Mouse (Mus musculus): ENCODE results near the gene Ovca2. TPM values are rescaled to one million over a fixed set of nuclear protein-coding genes. Genes with fewer than 3 reads are reported as not detected.

The Ovca2 gene
- polyA plus RNA-seq, 1 experiment from 2014 or later, result 21.4 TPM

DNA sequence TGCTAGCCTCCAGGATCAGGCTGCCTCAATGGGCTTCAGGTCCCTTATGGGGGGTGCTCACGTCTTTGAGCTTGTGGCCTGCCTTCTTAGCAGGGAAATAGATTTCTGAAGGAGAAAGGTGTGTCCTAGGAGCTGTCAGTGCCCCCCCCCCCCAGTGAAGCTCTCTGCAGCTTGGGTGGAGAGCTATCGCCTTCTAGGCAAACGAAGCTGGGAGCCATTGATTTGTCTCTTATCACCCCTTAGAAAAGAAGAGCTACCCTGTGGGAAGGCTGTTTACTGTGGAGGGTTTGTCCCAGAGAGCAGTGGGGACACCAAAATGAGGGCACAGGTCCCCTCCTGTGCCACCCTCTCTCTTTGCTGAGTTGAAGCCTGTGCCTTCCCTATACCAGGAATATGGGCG, 31.5 kb upstream of the Ovca2 start:
- WGBS, result 67% methylated on average over 4 of the region's 4 CpGs
- H3K4me3 ChIP-seq (replicated peaks), result no peak overlapping the region
- H3K9ac ChIP-seq, result no peak overlapping the region
- H3K36me3 ChIP-seq, result no peaks in the 10 kb centered on the region
- H3K9me3 ChIP-seq, result no peaks in the 10 kb centered on the region
- peaks cover 31% of the 10 kb centered on the region for H3K4me1 ChIP-seq (replicated peaks)
- H3K27me3 ChIP-seq (replicated peaks), result no peaks in the 10 kb centered on the region
- no peak overlapping the region for H3K27ac ChIP-seq
- ATAC-seq, result no peak
- H3K4me2 ChIP-seq (replicated peaks), result no peak overlapping the region

- Histone ChIP-seq H3K4me2 (replicated peaks) (no peak overlapping the region), H3K27ac (no peak overlapping the region), H3K4me1 (replicated peaks) (peaks cover 31% of the 10 kb centered on the region), H3K9me3 (no peaks in the 10 kb centered on the region), H3K4me3 (replicated peaks) (no peak overlapping the region), H3K9ac (no peak overlapping the region), H3K36me3 (no peaks in the 10 kb centered on the region), H3K27me3 (replicated peaks) (no peaks in the 10 kb centered on the region)
- ATAC-seq, result no peak
- 80% methylated on average over 4 of the region's 4 CpGs for WGBS
These were observed 30.7 kb upstream of the Ovca2 start for GRCm38 (mm10) chr11:75209363-75209762.

GRCm38 (mm10) chr11:75206347-75206746, 27.7 kb upstream of the Ovca2 start:
- peak overlapping the region; percentile 32; the same call in 1 of the 2 replicates for H3K27ac ChIP-seq
- no peak overlapping the region for H3K4me2 ChIP-seq (replicated peaks)
- ATAC-seq, result peak; percentile 67

DNA sequence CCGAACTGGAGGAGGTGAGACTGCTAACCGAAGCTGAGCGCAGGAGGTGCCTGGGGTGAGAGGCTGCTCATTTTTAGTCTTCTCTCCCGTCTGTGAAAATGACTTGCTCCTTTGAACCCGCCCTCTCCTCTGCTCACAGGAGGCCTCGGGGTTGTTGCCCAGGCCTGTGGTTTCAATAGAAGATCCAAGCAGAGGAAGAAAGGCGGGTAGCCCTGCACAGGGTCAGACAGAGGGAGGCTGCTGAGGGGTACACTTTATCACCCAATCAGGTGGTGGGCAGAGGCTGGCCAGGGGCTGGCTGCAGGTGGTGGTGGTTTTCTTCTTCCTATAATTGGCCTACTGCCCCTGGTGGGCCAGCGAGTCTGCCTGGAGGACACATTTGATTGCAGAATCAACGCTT, 25.8 kb upstream of the Ovca2 start:
- Histone ChIP-seq H3K4me3 (replicated peaks) (no peak overlapping the region), H3K9ac (no peak overlapping the region), H3K27me3 (replicated peaks) (no peaks in the 10 kb centered on the region), H3K9me3 (no peaks in the 10 kb centered on the region), H3K36me3 (no peaks in the 10 kb centered on the region), H3K4me2 (replicated peaks) (no peak overlapping the region), H3K27ac (no peak overlapping the region), H3K4me1 (replicated peaks) (peaks cover 10% of the 10 kb centered on the region; the same call in 1 of the 2 replicates)
- ATAC-seq, result no peak
- WGBS, result 54% methylated on average over 9 of the region's 9 CpGs

More at GRCm38 (mm10) chr11:75206347-75206746, 27.7 kb upstream of the Ovca2 start:
- Histone ChIP-seq H3K9me3 (no peaks in the 10 kb centered on the region), H3K4me3 (replicated peaks) (no peak overlapping the region), H3K9ac (no peak overlapping the region), H3K27me3 (replicated peaks) (no peaks in the 10 kb centered on the region), H3K4me1 (replicated peaks) (peaks cover 17% of the 10 kb centered on the region; the same call in 1 of the 2 replicates), H3K36me3 (no peaks in the 10 kb centered on the region)
- WGBS, result 58% methylated on average over 4 of the region's 4 CpGs

DNA sequence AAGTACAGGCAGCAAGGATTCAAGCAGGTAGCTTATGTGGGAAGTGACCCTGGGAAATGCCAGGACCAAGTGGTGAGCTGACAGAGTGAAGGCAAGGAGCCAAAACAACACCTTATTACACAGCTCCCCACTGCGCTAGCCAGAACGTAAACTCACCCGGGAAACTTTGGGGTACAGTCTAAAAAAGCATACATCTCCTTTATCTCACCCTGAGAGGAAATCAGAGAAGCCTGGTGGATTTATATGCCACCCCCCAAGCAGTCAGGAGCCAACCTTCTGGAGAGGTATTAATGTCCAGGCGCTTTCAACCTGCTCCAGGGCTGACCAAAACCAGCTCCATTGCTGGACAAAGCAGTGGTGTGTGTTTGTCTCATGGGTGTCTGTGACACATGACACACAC, 25.3 kb upstream of the Ovca2 start:
- Histone ChIP-seq H3K27ac (no peak overlapping the region), H3K4me1 (replicated peaks) (peaks cover 10% of the 10 kb centered on the region; the same call in 1 of the 2 replicates), H3K9me3 (no peaks in the 10 kb centered on the region), H3K4me2 (replicated peaks) (no peak overlapping the region), H3K27me3 (replicated peaks) (0 out of 2 replicates have a peak, but pooled peaks cover under 1% of the 10 kb centered on the region), H3K4me3 (replicated peaks) (no peak overlapping the region), H3K9ac (no peak overlapping the region), H3K36me3 (no peaks in the 10 kb centered on the region)
- ATAC-seq, result no peak
- WGBS, result 86% methylated on average over 4 of the region's 4 CpGs

DNA sequence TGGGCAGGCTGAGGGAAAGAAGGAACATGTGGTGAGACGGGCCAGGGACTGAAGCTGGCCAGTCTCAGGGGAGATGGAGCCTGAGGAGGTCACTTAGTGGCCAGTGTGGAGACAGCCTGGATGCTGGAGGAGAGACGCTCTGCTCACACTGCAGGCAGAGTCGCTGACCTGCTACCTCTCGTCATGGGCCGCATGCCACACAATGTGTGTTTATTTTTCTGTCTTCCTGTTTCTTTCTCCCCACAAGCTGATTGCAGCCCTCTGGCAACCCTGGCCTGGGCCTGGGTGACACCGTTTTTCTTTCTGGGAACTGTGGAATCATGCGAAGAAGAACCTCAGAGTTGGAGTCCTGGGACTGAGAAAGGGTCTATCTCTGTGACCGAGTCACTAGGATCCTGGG, 23.1 kb upstream of the Ovca2 start:
- no peaks in the 10 kb centered on the region for H3K36me3 ChIP-seq
- H3K27me3 ChIP-seq (replicated peaks), result peaks cover 11% of the 10 kb centered on the region; the same call in 1 of the 2 replicates
- H3K4me1 ChIP-seq (replicated peaks), result peaks cover 10% of the 10 kb centered on the region; the same call in 1 of the 2 replicates
- ATAC-seq, result no peak
- no peak overlapping the region for H3K27ac ChIP-seq
- 43% methylated on average over 8 of the region's 8 CpGs for WGBS
- no peak overlapping the region for H3K4me3 ChIP-seq (replicated peaks)
- no peak overlapping the region for H3K4me2 ChIP-seq (replicated peaks)
- H3K9ac ChIP-seq, result no peak overlapping the region
- H3K9me3 ChIP-seq, result no peaks in the 10 kb centered on the region

DNA sequence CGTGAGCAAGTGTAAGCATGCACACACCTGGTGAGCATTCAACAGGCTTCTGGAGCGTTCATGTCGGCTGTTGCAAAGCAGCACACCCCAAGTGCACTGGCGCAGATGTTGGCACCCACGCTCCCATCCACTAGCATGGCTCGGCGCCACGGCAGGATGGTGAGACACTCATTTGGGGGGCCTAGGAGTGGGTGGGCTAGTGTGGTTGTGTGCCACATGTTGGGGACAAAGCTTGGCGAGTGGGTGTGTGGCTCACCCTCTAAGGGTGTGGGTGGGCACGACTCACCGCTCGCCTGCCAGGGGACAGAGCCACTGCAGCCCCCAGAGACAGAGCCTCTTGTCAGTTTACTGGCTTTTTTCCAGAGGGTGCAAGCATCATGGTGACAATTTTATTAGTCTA, 22.3 kb upstream of the Ovca2 start:
- Histone ChIP-seq H3K9me3 (no peaks in the 10 kb centered on the region), H3K4me1 (replicated peaks) (peaks cover 8% of the 10 kb centered on the region; the same call in 1 of the 2 replicates), H3K9ac (no peak overlapping the region), H3K4me2 (replicated peaks) (no peak overlapping the region), H3K4me3 (replicated peaks) (no peak overlapping the region), H3K27me3 (replicated peaks) (peaks cover 19% of the 10 kb centered on the region), H3K36me3 (no peaks in the 10 kb centered on the region), H3K27ac (no peak overlapping the region)
- no peak for ATAC-seq
- 93% methylated on average over 12 of the region's 12 CpGs for WGBS

GRCm38 (mm10) chr11:75199951-75200350, 21.3 kb upstream of the Ovca2 start:
- Histone ChIP-seq H3K27me3 (replicated peaks) (peaks cover 29% of the 10 kb centered on the region), H3K27ac (no peak overlapping the region), H3K4me1 (replicated peaks) (peaks cover 11% of the 10 kb centered on the region), H3K9me3 (no peaks in the 10 kb centered on the region), H3K4me3 (replicated peaks) (no peak overlapping the region), H3K36me3 (no peaks in the 10 kb centered on the region), H3K9ac (no peak overlapping the region), H3K4me2 (replicated peaks) (no peak overlapping the region)
- 0 out of 2 replicates have a peak, but pooled peaks have one; percentile 6 for ATAC-seq
- WGBS, result 63% methylated on average over 5 of the region's 5 CpGs

DNA sequence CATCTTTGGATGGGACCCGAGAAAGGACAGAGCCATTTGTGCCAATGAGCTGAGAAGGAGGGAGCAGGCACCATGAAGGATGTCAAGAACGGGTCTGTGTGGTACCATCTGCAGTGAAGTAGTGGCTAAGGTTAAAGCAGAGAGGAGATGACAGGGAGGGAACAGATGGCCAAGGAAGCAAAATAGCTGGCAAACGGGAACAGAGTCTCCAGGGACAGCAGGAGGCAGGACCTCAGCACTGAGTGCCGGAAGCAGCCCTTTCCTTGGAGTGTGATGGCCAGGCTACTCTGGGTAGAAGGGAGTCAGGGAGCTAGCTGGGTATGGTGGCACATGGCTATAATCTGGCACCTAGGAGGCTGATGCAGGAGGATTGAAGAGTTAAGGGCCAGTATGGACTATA, 20.2 kb upstream of the Ovca2 start:
- WGBS, result 71% methylated on average over 4 of the region's 4 CpGs
- peaks cover 22% of the 10 kb centered on the region for H3K4me1 ChIP-seq (replicated peaks)
- H3K9ac ChIP-seq, result no peak overlapping the region
- no peak overlapping the region for H3K4me2 ChIP-seq (replicated peaks)
- no peak overlapping the region for H3K4me3 ChIP-seq (replicated peaks)
- no peaks in the 10 kb centered on the region for H3K9me3 ChIP-seq
- no peak overlapping the region for H3K27ac ChIP-seq
- H3K36me3 ChIP-seq, result no peaks in the 10 kb centered on the region
- no peak for ATAC-seq
- peaks cover 40% of the 10 kb centered on the region for H3K27me3 ChIP-seq (replicated peaks)

- Histone ChIP-seq H3K9me3 (no peaks in the 10 kb centered on the region), H3K27me3 (replicated peaks) (peaks cover 49% of the 10 kb centered on the region), H3K4me3 (replicated peaks) (no peak overlapping the region), H3K4me1 (replicated peaks) (peaks cover 30% of the 10 kb centered on the region), H3K27ac (no peak overlapping the region), H3K4me2 (replicated peaks) (no peak overlapping the region), H3K36me3 (no peaks in the 10 kb centered on the region), H3K9ac (no peak overlapping the region)
- ATAC-seq, result no peak
- 52% methylated on average over 7 of the region's 7 CpGs for WGBS
These were observed 19.3 kb upstream of the Ovca2 start for GRCm38 (mm10) chr11:75197956-75198355.

- no peak overlapping the region for H3K27ac ChIP-seq
- ATAC-seq, result no peak
- peaks cover 50% of the 10 kb centered on the region for H3K27me3 ChIP-seq (replicated peaks)
These were observed 17.5 kb upstream of the Ovca2 start for GRCm38 (mm10) chr11:75196131-75196530.

DNA sequence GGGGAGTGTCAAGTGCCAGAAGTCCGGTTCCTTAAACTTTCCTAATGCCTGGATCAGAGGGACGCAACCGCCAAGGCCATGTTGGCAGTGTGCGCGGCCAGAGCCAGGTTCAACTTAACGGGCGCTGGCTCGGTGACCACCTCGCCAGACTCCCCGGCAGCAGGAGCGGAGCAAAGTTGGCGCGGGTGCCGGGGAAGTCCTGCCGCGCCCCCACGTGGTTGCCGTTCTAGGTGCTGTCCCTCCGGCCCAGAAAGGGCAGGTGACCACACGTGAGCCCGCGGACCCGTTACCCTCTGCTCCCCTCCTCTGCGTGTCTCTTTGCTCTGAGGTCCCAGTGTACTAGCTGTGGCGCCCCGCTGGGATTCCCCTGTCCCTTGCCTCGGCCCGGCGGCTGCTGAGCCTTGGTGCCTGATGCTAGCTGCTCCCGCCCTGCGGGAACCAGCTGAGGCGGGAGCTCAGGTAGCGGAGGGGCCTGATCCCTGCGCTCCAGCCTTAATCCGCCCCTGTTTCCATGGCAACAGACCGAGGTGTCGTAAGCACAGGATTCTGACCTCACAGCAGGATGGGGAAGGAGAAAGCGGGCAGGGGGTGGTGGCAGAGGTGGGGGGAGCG, 16.3 kb upstream of the Ovca2 start:
- peak overlapping the region; percentile 55 for H3K4me3 ChIP-seq (replicated peaks)
- WGBS, result 1% methylated on average over 39 of the region's 39 CpGs
- peaks cover 50% of the 10 kb centered on the region for H3K27me3 ChIP-seq (replicated peaks)
- peaks cover 25% of the 10 kb centered on the region for H3K4me1 ChIP-seq (replicated peaks)
- H3K4me2 ChIP-seq (replicated peaks), result peak overlapping the region; percentile 98
- peak overlapping the region; percentile 32; the same call in 1 of the 2 replicates for H3K9ac ChIP-seq
- no peaks in the 10 kb centered on the region for H3K9me3 ChIP-seq
- ATAC-seq, result no peak
- no peak overlapping the region for H3K27ac ChIP-seq
- no peaks in the 10 kb centered on the region for H3K36me3 ChIP-seq

More at GRCm38 (mm10) chr11:75196131-75196530, 17.5 kb upstream of the Ovca2 start:
- no peak overlapping the region for H3K9ac ChIP-seq
- H3K4me3 ChIP-seq (replicated peaks), result no peak overlapping the region
- 70% methylated on average over 6 of the region's 6 CpGs for WGBS
- H3K4me1 ChIP-seq (replicated peaks), result peaks cover 25% of the 10 kb centered on the region
- H3K9me3 ChIP-seq, result no peaks in the 10 kb centered on the region
- H3K36me3 ChIP-seq, result no peaks in the 10 kb centered on the region
- no peak overlapping the region for H3K4me2 ChIP-seq (replicated peaks)
